Mouse (Mus musculus): Measurements from ENCODE around the gene Tmem98. TPM values are rescaled to one million over a fixed set of nuclear protein-coding genes. Genes with fewer than 3 reads are reported as not detected.

Gene Tmem98
- 20.7 TPM for polyA plus RNA-seq (2014; fragmentation: Illumina TruSeq; extraction: RNeasy Lipid Tissue Mini Kit (QIAGEN cat#74804); ENCODE audit: low read depth, low replicate concordance)

DNA sequence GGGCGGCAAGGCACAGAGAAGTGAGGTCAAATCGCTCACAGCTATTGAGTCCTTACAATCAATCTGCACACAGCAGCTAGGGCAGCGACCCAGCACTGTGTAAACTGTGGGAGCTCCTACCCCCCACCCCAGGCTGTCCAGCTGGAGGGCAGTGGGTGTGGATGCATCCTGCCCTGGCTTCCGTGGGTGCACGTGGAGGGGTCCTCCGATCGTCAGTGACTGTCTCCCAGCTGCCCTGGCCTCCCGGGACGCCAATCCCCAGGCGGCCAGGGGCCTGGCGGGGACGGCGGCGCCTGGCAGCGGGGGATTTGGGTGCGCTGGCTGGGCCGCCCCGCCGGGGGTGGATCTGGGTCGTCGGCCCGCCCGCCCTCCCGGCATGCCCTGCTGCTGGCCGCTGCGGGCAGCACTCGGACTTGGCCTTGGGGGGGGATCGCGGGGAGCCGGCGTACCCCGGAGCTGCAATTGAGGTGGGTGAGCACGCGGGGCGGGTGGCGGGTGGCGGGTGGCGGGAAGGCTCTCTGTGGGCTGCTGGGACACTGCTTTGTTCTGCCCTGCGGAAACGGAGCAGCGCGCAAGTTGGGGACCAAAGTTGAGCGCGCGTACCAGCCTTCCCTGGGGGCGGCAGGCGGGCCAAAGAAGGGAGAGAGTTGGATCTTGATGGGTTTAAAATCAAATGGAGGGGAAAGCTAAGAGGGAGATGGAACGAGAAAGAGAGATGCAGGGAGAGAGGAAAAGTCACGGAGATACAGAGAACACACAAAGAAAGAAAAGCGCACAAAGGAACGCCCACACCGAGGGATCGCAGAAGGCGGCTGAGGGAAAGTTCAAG lies at the start of gene Tmem98:
Tmem98 (plus strand) TSS at position 183 of the 829 bp plus-strand sequence.

DNA sequence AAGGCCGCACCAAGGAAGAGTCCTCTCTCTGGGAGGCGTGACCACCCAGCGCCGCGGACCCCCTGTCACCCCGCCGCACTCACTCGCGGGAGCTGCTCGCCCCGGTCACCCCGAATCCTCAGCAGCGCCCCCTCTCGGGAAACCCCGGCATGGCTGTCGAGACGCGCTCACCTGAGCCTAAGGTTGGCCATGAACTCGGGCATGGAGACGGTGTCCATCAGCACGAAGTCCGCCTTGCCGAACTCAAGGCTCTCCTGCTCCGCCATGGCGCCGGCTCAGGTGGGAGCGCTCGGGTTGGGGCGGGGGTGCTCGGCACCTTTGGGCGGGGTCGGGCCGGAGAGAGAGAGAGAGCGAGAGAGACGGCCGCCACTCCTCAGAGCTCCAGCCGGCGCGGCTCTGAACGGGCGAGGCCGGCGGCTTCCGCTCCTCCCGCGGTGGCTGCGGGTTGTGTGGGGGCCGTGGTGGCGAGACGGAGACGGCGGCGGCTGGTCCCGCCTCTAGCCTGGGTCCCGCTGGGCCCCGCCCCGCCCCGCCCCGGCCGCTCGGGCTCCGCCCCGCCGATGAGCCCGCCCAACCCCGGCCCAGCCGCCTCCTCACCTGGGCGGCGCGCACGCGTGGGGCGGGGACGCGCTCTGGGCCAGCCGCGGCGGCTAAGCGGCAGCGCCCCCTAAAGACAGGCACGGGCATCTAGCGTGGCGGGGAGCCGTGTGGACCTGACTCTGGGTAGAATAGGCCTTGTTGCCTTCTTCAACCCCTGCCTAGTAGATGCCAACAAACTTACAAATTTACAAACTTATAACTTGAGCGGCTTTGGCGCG lies 30.2 kb upstream of the Tmem98 start, which contains the start of gene Myo1d:
Myo1d (minus strand) TSS at position 499 of the 818 bp plus-strand sequence.

DNA sequence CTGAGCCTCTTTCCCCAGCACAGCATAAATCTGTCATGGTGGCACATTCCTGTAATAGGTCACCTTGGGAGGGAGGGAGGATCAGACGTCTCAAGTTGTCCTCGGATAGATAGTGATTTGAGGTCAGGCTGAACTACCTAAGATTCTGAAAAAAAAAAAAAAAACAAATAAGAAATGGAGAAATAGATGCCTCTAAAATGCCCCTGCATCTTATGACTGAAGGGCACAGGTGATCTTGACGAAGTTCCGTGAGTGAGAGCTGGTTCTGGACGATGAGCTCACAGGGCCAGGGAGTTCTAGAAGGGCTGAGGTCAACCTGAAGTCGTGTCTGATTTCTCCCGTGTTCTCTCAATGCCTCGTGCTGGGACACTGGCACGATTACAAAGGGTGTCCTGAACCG lies 48.1 kb downstream of the Tmem98 start, which contains the start of gene Spaca3:
Spaca3 (plus strand) TSS at position 301 of the 400 bp plus-strand sequence.

Other genes starting within 250 kb of the Tmem98 start
- gene Myo1d, start 30.1 kb upstream of the Tmem98 start, polyA plus RNA-seq (2014; fragmentation: Illumina TruSeq; extraction: RNeasy Lipid Tissue Mini Kit (QIAGEN cat#74804); ENCODE audit: low read depth, low replicate concordance) = 66.5 TPM
- gene Spaca3, start 48.2 kb downstream of the Tmem98 start, polyA plus RNA-seq (2014; fragmentation: Illumina TruSeq; extraction: RNeasy Lipid Tissue Mini Kit (QIAGEN cat#74804); ENCODE audit: low read depth, low replicate concordance) = not detected

Measured in sigmoid colon, adult 10 weeks (tissue).